21 mouse cellular contexts compared by ENCODE assay signal in genomic region chr5:101852116-101852680, GRCm38 (mm10).
"Had no signal": no experiment of that assay in that cellular context is flagged by ENCODE, and none has a peak within 500 bp of the region (broad histone marks: within the 10 kb centered on the region; RNA-seq: fewer than 3 reads in every experiment).

No protein-coding gene starts in this region.

- H3K4me2 ChIP-seq: limb, embryonic 13.5 days; liver, embryonic 13.5 days; lung, embryonic 14.5 days; stomach, embryonic 15.5 days had no signal

- H3K27ac ChIP-seq: kidney, postnatal 0 days; layer of hippocampus, adult 2 months; limb, embryonic 10.5 days; limb, embryonic 13.5 days; liver, embryonic 13.5 days; midbrain, embryonic 10.5 days; stomach, embryonic 15.5 days had no signal

- H3K9ac ChIP-seq: limb, embryonic 13.5 days; liver, embryonic 13.5 days; lung, embryonic 14.5 days; stomach, embryonic 15.5 days had no signal

- H3K4me3 ChIP-seq: layer of hippocampus, adult 2 months; limb, embryonic 10.5 days; limb, embryonic 13.5 days; liver, embryonic 13.5 days; megakaryocyte, embryonic 14.5 days; midbrain, embryonic 10.5 days; stomach, embryonic 15.5 days had no signal

- DNase-seq: kidney, adult 2 months; kidney, postnatal 25 days; layer of hippocampus, adult 9-11 months; liver; liver, embryonic 13.5 days; lung, embryonic 14.5 days; lung, postnatal 10 days; midbrain, embryonic 14.5 days; right cerebral cortex, adult 18-20 months; right cerebral cortex, postnatal 14 days; spleen, adult 18-20 months; thymus, adult 2 months; thymus, postnatal 14 days; thymus, postnatal 4 days had no signal

- H3K9me3 ChIP-seq: limb, embryonic 10.5 days; limb, embryonic 13.5 days; liver, embryonic 13.5 days; megakaryocyte, embryonic 14.5 days; midbrain, embryonic 10.5 days; stomach, embryonic 15.5 days had no signal

- H3K4me1 ChIP-seq: limb, embryonic 10.5 days; limb, embryonic 13.5 days; megakaryocyte, embryonic 14.5 days; midbrain, embryonic 10.5 days; stomach, embryonic 15.5 days had no signal

- H3K27me3 ChIP-seq: limb, embryonic 13.5 days; liver, embryonic 13.5 days; megakaryocyte, embryonic 14.5 days; stomach, embryonic 15.5 days had no signal
